Comparison of ENCODE assay signal across 8 mouse cellular contexts in the genomic region with DNA sequence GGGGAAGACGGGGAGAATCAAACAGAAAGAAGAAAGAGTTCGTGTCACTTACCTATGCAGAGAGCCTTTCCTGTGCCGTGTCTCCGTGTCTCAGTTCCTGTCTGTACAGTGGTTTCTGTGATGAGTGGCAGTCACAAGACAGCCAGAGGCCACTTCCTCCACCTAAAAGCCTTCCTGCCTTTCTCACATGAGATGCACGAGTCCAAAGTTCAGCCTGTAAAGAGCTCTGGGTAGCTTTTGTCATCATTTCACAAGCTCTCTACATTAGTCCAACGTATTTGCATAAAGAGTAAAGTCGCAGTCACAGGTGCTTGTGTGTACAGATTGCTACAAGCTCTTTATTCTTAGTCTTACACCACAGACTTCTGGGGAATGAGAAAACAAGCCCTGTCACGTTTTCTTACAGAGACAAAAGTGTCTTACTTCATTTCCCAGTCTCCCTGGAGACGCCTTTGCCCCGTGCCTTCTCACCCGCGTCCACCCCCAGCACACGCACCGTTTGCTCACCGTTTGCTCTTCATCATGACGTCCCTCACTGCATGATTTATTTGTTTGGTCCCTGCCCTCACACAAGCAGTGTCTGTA. TPM values are rescaled to one million over a fixed set of nuclear protein-coding genes. Genes with fewer than 3 reads are reported as not detected.
A peak's percentile ranks its signal among the peaks of the same experiment; 100 is the strongest.
DNase-seq lines count a peak whose midpoint lies in the region; ATAC-seq and TF ChIP-seq lines count a peak whose summit lies in the region.

Gene Hpgds (minus strand): TSS at position 288 of the 585 bp plus-strand sequence.

- in situ Hi-C loops in Patski (cut with MboI; ENCODE audit: low pct_unique_long_range_greater_than_20kb): no loop called here

- peak within 1 kb of the TSS; percentile 60 for H3K27ac ChIP-seq in forebrain, embryonic 10.5 days
- no peak within 1 kb of the TSS for H3K27ac ChIP-seq in forebrain, embryonic 11.5 days (ENCODE audit: low read depth, low read length)
- H3K27ac ChIP-seq in stomach, embryonic 14.5 days (ENCODE audit: low read length): peak within 1 kb of the TSS; percentile 27; the same call in 1 of the 2 replicates

- POLR2A ChIA-PET in Patski (lab: Charles Lee): no interaction called here

- TF ChIP-seq CTCF in Patski (IDR thresholded peaks at IDR 0.05): no peak

- H3K4me3 ChIP-seq in forebrain, embryonic 10.5 days: no peak within 1 kb of the TSS
- no peak within 1 kb of the TSS for H3K4me3 ChIP-seq in forebrain, embryonic 11.5 days (ENCODE audit: low read depth, low read length)
- no peak within 1 kb of the TSS for H3K4me3 ChIP-seq in stomach, embryonic 14.5 days (ENCODE audit: low read depth, low read length)

- H3K4me1 ChIP-seq in forebrain, embryonic 10.5 days: peaks cover 25% of the 10 kb centered on the region
- H3K4me1 ChIP-seq in forebrain, embryonic 11.5 days (replicated peaks; ENCODE audit: control insufficient read depth, insufficient read depth, low read length): no peaks in the 10 kb centered on the region; the same call in 1 of the 2 replicates
- 0 out of 2 replicates have a peak, but pooled peaks cover 3% of the 10 kb centered on the region for H3K4me1 ChIP-seq in stomach, embryonic 14.5 days (ENCODE audit: control insufficient read depth, insufficient read depth, low read length)

- no peaks in the 10 kb centered on the region for H3K9me3 ChIP-seq in forebrain, embryonic 10.5 days
- no peaks in the 10 kb centered on the region for H3K9me3 ChIP-seq in forebrain, embryonic 11.5 days (ENCODE audit: control insufficient read depth, low read length)
- no peaks in the 10 kb centered on the region for H3K9me3 ChIP-seq in stomach, embryonic 14.5 days (ENCODE audit: control insufficient read depth, low read depth, low read length)

- H3K4me2 ChIP-seq in forebrain, embryonic 11.5 days (ENCODE audit: low read depth, low read length, severe bottlenecking): no peak within 1 kb of the TSS
- H3K4me2 ChIP-seq in stomach, embryonic 14.5 days (replicated peaks; ENCODE audit: low read depth, low read length): peak within 1 kb of the TSS; percentile 22; the same call in 1 of the 2 replicates

- no peak within 1 kb of the TSS for H3K9ac ChIP-seq in forebrain, embryonic 11.5 days (ENCODE audit: low read length)
- H3K9ac ChIP-seq in stomach, embryonic 14.5 days (replicated peaks; ENCODE audit: low read depth, low read length): no peak within 1 kb of the TSS

- CTCF ChIA-PET in Patski (lab: Charles Lee): interaction anchor here (0.9 to 1.0 kb wide), 2 partner anchors 11 to 309 kb away, joined by 3 to 4 read pairs; no protein-coding TSS in a partner anchor

- H3K27me3 ChIP-seq in forebrain, embryonic 10.5 days (ENCODE audit: poor library complexity, severe bottlenecking): no peaks in the 10 kb centered on the region
- no peaks in the 10 kb centered on the region for H3K27me3 ChIP-seq in forebrain, embryonic 11.5 days (ENCODE audit: control insufficient read depth, insufficient read depth, low read length)
- peaks cover 16% of the 10 kb centered on the region for H3K27me3 ChIP-seq in Patski
- H3K27me3 ChIP-seq in stomach, embryonic 14.5 days (ENCODE audit: control insufficient read depth, insufficient read depth, low read length): no peaks in the 10 kb centered on the region

- H3K36me3 ChIP-seq in forebrain, embryonic 10.5 days (replicated peaks): no peaks in the 10 kb centered on the region
- H3K36me3 ChIP-seq in forebrain, embryonic 11.5 days (ENCODE audit: control insufficient read depth, insufficient read depth, low read length): no peaks in the 10 kb centered on the region
- no peaks in the 10 kb centered on the region for H3K36me3 ChIP-seq in stomach, embryonic 14.5 days (ENCODE audit: control insufficient read depth, insufficient read depth, low read length)

- ATAC-seq in forebrain, embryonic 11.5 days (replicated peaks; ENCODE audit: low FRiP score): no peak
- ATAC-seq in Patski: peak; percentile 17
- ATAC-seq in stomach, embryonic 14.5 days (ENCODE audit: insufficient number of reproducible peaks, insufficient read depth, low FRiP score, low read depth): peak; percentile 61; the same call in 1 of the 2 replicates

- 73% methylated on average over 16 of the region's 16 CpGs for WGBS in forebrain, embryonic 10.5 days
- 57% methylated on average over 16 of the region's 16 CpGs for WGBS in forebrain, embryonic 11.5 days
- WGBS in stomach, embryonic 14.5 days: 33% methylated on average over 16 of the region's 16 CpGs

- DNase-seq in forebrain, embryonic 10.5 days (ENCODE audit: extremely low spot score, low spot score): no peak
- no peak for DNase-seq in forebrain, embryonic 11.5 days (ENCODE audit: low spot score)
- no peak for DNase-seq in Patski (ENCODE audit: low read depth, low spot score)
- peak; percentile 6 for DNase-seq in kidney, adult 18-20 months
- peak; percentile 45 for DNase-seq in mesoderm, embryonic 11.5 days (ENCODE audit: low read depth, low spot score)
- no peak for DNase-seq in left cerebral cortex, adult 8-10 months (ENCODE audit: low spot score in 2 of 2)
- DNase-seq in adrenal gland, adult 2 months: no peak

RNA-seq across cellular contexts. Expression of gene Hpgds, which starts in this region (rescaled TPM):
- polyA plus RNA-seq in forebrain, embryonic 10.5 days (2016; fragmentation: Nextera tagmentation; extraction: Ambion mirVana): 2.4 and 4.0 TPM in 2 replicates
- 4.8 and 5.1 TPM in 2 replicates for polyA plus RNA-seq in forebrain, embryonic 11.5 days (2014; fragmentation: Nextera tagmentation; extraction: Ambion mirVana)
- 0.12 TPM for polyA plus RNA-seq in Patski (2021)
- polyA plus RNA-seq in stomach, embryonic 14.5 days (2014; fragmentation: Nextera tagmentation; extraction: Ambion mirVana): 8.4 and 8.9 TPM in 2 replicates
- total RNA-seq in left cerebral cortex, adult 8-10 months (2022): 10 to 100 TPM in 2 of 4 experiments, 1 to 10 TPM in 2; 4.4 to 13.2 (median 9.6) TPM
- total RNA-seq in adrenal gland, adult 2 months (2021): 1 to 10 TPM; 1.2 to 1.5 TPM
- 0.08 and 0.30 TPM in 2 replicates for polyA plus RNA-seq in adrenal gland, adult 2 months (2012; rRNA removed)

Comparison
In these comparisons a context has a peak if more than half of its experiments do, and no peak if none do; other contexts are left out.
1. Peak in ATAC-seq in Patski; RNA of the gene not detected or under 1 TPM.
2. DNase-seq: peak in kidney, adult 18-20 months (single experiment) and mesoderm, embryonic 11.5 days (single experiment); none in forebrain, embryonic 10.5 days (single experiment), forebrain, embryonic 11.5 days (single experiment), Patski (single experiment), left cerebral cortex, adult 8-10 months (0 of 2) and adrenal gland, adult 2 months (single experiment).